Mouse (Mus musculus): ENCODE measurements around the gene Ap5z1.

DNA sequence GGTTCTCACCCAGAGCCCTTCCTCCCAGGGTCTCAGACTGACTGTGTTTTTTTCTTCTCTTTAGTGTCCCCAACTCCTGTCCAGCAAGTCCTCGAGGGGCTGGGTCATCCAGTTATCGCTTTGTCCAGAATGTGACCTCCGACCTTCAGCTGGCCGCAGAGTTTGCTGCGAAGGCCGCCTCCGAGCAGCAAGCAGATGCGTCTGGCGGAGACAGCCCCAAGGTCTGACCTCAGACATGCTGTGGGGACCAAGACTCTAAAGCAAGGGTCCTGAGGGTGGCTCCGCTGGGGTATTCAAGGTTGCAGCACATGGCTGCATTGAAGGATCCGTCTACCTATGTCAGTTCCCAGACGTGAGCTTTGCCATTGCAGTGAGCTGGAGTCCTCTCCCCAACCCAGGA, 15.1 kb upstream of the Ap5z1 start:
- TF ChIP-seq CTCF (IDR thresholded peaks at IDR 0.05; ENCODE audit: insufficient read depth, low read depth, low read length) (no peak), POLR2A (IDR thresholded peaks at IDR 0.05; ENCODE audit: insufficient read depth, low read depth, low read length) (no peak)
